Comparison of ENCODE assay signal across 18 mouse cellular contexts in the genomic region with DNA sequence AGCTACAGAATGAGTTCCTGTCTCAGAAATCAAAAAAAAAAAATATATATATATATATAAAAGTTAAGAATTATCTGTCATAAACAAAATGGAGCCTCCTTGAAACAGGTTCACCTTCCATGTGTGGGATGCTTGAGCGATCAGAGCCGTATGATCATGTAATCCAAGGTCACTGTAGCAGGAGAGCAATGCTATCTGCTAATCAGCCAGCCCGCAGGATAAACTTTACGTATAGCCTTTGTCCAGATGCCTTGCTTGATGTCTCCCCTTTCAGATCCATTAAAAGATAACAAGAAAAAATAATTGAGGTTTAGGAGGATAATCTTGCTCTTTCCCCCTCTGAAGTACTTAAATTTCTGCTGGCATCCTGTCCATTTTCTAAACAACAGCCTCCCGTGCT.
DNase-seq lines count a peak whose midpoint lies in the region; ATAC-seq lines count a peak whose summit lies in the region.
"Had no signal": no experiment of that assay in that cellular context is flagged by ENCODE, and none has a peak within 500 bp of the region (broad histone marks: within the 10 kb centered on the region; RNA-seq: fewer than 3 reads in every experiment).

No protein-coding gene starts in this region.

- no peaks in the 10 kb centered on the region for H3K27me3 ChIP-seq in hindbrain, embryonic 10.5 days (ENCODE audit: insufficient read depth, poor library complexity, severe bottlenecking)
- no peaks in the 10 kb centered on the region for H3K27me3 ChIP-seq in hindbrain, embryonic 16.5 days (replicated peaks; ENCODE audit: control insufficient read depth, insufficient read depth, low read length)
- H3K27me3 ChIP-seq in neural tube, embryonic 11.5 days (ENCODE audit: control insufficient read depth, insufficient read depth, low read length), result no peaks in the 10 kb centered on the region
- H3K27me3 ChIP-seq in hindbrain, embryonic 14.5 days (ENCODE audit: control insufficient read depth, insufficient read depth, low read length), result no peaks in the 10 kb centered on the region
- H3K27me3 ChIP-seq in midbrain, embryonic 14.5 days (ENCODE audit: control insufficient read depth, insufficient read depth, low read length), result no peaks in the 10 kb centered on the region

- H3K36me3 ChIP-seq in hindbrain, embryonic 10.5 days, result no peaks in the 10 kb centered on the region
- no peaks in the 10 kb centered on the region for H3K36me3 ChIP-seq in hindbrain, embryonic 16.5 days (ENCODE audit: control insufficient read depth, insufficient read depth, low read length)
- no peaks in the 10 kb centered on the region for H3K36me3 ChIP-seq in neural tube, embryonic 11.5 days (ENCODE audit: control insufficient read depth, insufficient read depth, low read length)
- no peaks in the 10 kb centered on the region for H3K36me3 ChIP-seq in hindbrain, embryonic 14.5 days (replicated peaks; ENCODE audit: control insufficient read depth, insufficient read depth)
- no peaks in the 10 kb centered on the region for H3K36me3 ChIP-seq in midbrain, embryonic 14.5 days (ENCODE audit: control insufficient read depth, insufficient read depth, low read length)
- H3K36me3 ChIP-seq: embryonic facial prominence, embryonic 10.5 days; heart, embryonic 10.5 days had no signal

- H3K9me3 ChIP-seq in hindbrain, embryonic 10.5 days, result no peaks in the 10 kb centered on the region
- H3K9me3 ChIP-seq in hindbrain, embryonic 16.5 days (ENCODE audit: control insufficient read depth, low read length), result no peaks in the 10 kb centered on the region
- no peaks in the 10 kb centered on the region for H3K9me3 ChIP-seq in neural tube, embryonic 11.5 days (ENCODE audit: control insufficient read depth, low read length)
- H3K9me3 ChIP-seq in hindbrain, embryonic 14.5 days (ENCODE audit: control insufficient read depth, low read length), result no peaks in the 10 kb centered on the region
- H3K9me3 ChIP-seq in midbrain, embryonic 14.5 days (ENCODE audit: control insufficient read depth, low read length), result no peaks in the 10 kb centered on the region
- H3K9me3 ChIP-seq: embryonic facial prominence, embryonic 10.5 days; heart, embryonic 10.5 days had no signal

- H3K27ac ChIP-seq in hindbrain, embryonic 10.5 days, result peak overlapping the region; percentile 89
- H3K27ac ChIP-seq in hindbrain, embryonic 16.5 days (ENCODE audit: low read depth, low read length), result no peak overlapping the region
- peak overlapping the region; percentile 80 for H3K27ac ChIP-seq in neural tube, embryonic 11.5 days (ENCODE audit: low read depth, low read length)
- peak overlapping the region; percentile 65 for H3K27ac ChIP-seq in hindbrain, embryonic 14.5 days
- 0 out of 2 replicates have a peak overlapping the region, but pooled peaks have one; percentile 39 for H3K27ac ChIP-seq in midbrain, embryonic 14.5 days (replicated peaks; ENCODE audit: low read depth, low read length)
- H3K27ac ChIP-seq: embryonic facial prominence, embryonic 10.5 days; heart, embryonic 10.5 days had no signal

- H3K4me2 ChIP-seq in hindbrain, embryonic 16.5 days (ENCODE audit: low read length), result no peak overlapping the region
- no peak overlapping the region for H3K4me2 ChIP-seq in neural tube, embryonic 11.5 days (ENCODE audit: low read depth)
- no peak overlapping the region for H3K4me2 ChIP-seq in hindbrain, embryonic 14.5 days (replicated peaks)
- no peak overlapping the region for H3K4me2 ChIP-seq in midbrain, embryonic 14.5 days (ENCODE audit: low read length)

- no peak overlapping the region for H3K4me3 ChIP-seq in hindbrain, embryonic 10.5 days
- H3K4me3 ChIP-seq in hindbrain, embryonic 16.5 days (ENCODE audit: low read length), result no peak overlapping the region
- no peak overlapping the region for H3K4me3 ChIP-seq in neural tube, embryonic 11.5 days (ENCODE audit: low read depth, low read length)
- H3K4me3 ChIP-seq in hindbrain, embryonic 14.5 days (replicated peaks; ENCODE audit: low read length), result no peak overlapping the region
- no peak overlapping the region for H3K4me3 ChIP-seq in midbrain, embryonic 14.5 days (replicated peaks; ENCODE audit: low read depth, low read length)
- H3K4me3 ChIP-seq: embryonic facial prominence, embryonic 10.5 days; heart, embryonic 10.5 days had no signal

- ATAC-seq in hindbrain, embryonic 16.5 days, result no peak
- no peak for ATAC-seq in neural tube, embryonic 11.5 days (ENCODE audit: insufficient read depth, low FRiP score, low TSS enrichment)
- ATAC-seq in hindbrain, embryonic 14.5 days (ENCODE audit: low FRiP score), result no peak
- ATAC-seq in midbrain, embryonic 14.5 days (ENCODE audit: low FRiP score, low TSS enrichment), result no peak
- no peak for ATAC-seq in monocyte, adult 5-6 weeks (replicated peaks; ENCODE audit: insufficient number of reproducible peaks, low FRiP score, low TSS enrichment, poor library complexity, severe bottlenecking)

- no peak for DNase-seq in hindbrain, embryonic 10.5 days (ENCODE audit: low spot score)
- no peak for DNase-seq in neural tube, embryonic 11.5 days (ENCODE audit: low spot score)
- DNase-seq in neural tube, embryonic 10.5 days (ENCODE audit: extremely low spot score, low spot score), result no peak
- DNase-seq in hindbrain, embryonic 14.5 days (ENCODE audit: low spot score), result no peak
- DNase-seq in midbrain, embryonic 14.5 days, result no peak
- no peak for DNase-seq in lung, postnatal 4 days
- DNase-seq: adrenal gland, adult 2 months; adrenal gland, postnatal 25 days; cerebellum, adult 2 months; cerebellum, postnatal 10 days; gastrocnemius, postnatal 10 days; heart, adult 18-20 months; heart, postnatal 10 days; heart, postnatal 4 days had no signal

- peaks cover 29% of the 10 kb centered on the region for H3K4me1 ChIP-seq in hindbrain, embryonic 10.5 days (replicated peaks)
- no peaks in the 10 kb centered on the region; the same call in none of the 2 replicates for H3K4me1 ChIP-seq in hindbrain, embryonic 16.5 days (ENCODE audit: control insufficient read depth, insufficient read depth, low read depth, low read length)
- H3K4me1 ChIP-seq in neural tube, embryonic 11.5 days (ENCODE audit: control insufficient read depth, insufficient read depth, low read length), result peaks cover 5% of the 10 kb centered on the region; the same call in 1 of the 2 replicates
- H3K4me1 ChIP-seq in hindbrain, embryonic 14.5 days (replicated peaks; ENCODE audit: control insufficient read depth, insufficient read depth, low read length), result peaks cover 13% of the 10 kb centered on the region
- H3K4me1 ChIP-seq in midbrain, embryonic 14.5 days (ENCODE audit: control insufficient read depth, insufficient read depth, low read length), result peaks cover 18% of the 10 kb centered on the region; the same call in 1 of the 2 replicates
- H3K4me1 ChIP-seq: embryonic facial prominence, embryonic 10.5 days; heart, embryonic 10.5 days had no signal

- H3K9ac ChIP-seq in hindbrain, embryonic 16.5 days (ENCODE audit: low read depth, low read length), result no peak overlapping the region
- H3K9ac ChIP-seq in neural tube, embryonic 11.5 days (ENCODE audit: low read length), result no peak overlapping the region; the same call in 1 of the 2 replicates
- H3K9ac ChIP-seq in hindbrain, embryonic 14.5 days, result no peak overlapping the region
- H3K9ac ChIP-seq in midbrain, embryonic 14.5 days (replicated peaks; ENCODE audit: low read length), result no peak overlapping the region

- WGBS in hindbrain, embryonic 10.5 days, result 52% methylated on average over 5 of the region's 5 CpGs
- WGBS in hindbrain, embryonic 16.5 days, result 40% methylated on average over 5 of the region's 5 CpGs
- 68% methylated on average over 5 of the region's 5 CpGs for WGBS in neural tube, embryonic 11.5 days
- WGBS in hindbrain, embryonic 14.5 days, result 34% methylated on average over 5 of the region's 5 CpGs
- 35% methylated on average over 5 of the region's 5 CpGs for WGBS in midbrain, embryonic 14.5 days
